Mouse (Mus musculus): ENCODE results near the gene Mtrf1. TPM values are rescaled to one million over a fixed set of nuclear protein-coding genes. Genes with fewer than 3 reads are reported as not detected.

The Mtrf1 gene
- total and polyA plus RNA-seq, 3 experiments: 8.2 to 21.1 (median 12.4) TPM

DNA sequence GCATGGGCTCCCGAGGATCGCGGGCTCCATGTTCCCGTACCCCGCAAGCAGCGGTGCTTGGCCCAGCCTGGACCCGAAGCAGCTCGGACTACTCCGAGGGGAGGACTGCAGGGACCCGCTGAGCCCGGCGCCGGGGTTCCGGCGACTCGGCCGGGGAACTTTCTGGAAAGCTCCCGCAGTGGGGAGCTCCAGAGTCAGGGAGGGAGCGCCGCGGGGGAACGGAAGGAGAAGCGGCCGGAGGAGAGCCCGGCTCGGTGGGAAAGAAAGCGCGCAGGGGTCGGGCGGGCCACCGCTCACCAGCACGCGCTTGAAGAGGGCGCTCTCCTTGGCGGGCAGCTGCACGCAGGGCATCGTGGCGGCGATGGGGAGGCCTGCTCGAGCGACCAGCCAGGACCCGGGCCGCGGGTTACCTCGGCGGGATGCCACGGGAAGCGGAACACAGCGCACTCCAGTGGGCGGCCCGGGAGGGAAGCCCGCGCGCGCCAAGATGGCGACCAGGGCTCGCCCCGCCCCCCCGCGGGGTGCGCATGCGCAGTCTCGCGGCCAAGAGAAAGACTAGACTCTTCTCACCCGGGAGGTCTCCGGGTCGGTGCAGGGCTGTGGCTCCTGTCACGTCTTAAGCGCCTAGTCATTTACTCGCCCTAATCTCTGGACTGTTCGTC, 7.2 kb upstream of the Mtrf1 start, which contains the start of gene Naa16 (continued):
- no peak for TF ChIP-seq JUN (IDR thresholded peaks at IDR 0.05; ENCODE audit: insufficient read depth, low read depth, low read length)
- TF ChIP-seq NRF1 (IDR thresholded peaks at IDR 0.05; ENCODE audit: low read depth, low read length): peak; percentile 98
- no peak for TF ChIP-seq ZNF384 (IDR thresholded peaks at IDR 0.05; ENCODE audit: low read depth, low read length)
- peak; percentile 96 for TF ChIP-seq UBTF (IDR thresholded peaks at IDR 0.05; ENCODE audit: low read depth, low read length)
- no peak for TF ChIP-seq POLR2AphosphoS2 (IDR thresholded peaks at IDR 0.05; ENCODE audit: low read depth, low read length)

DNA sequence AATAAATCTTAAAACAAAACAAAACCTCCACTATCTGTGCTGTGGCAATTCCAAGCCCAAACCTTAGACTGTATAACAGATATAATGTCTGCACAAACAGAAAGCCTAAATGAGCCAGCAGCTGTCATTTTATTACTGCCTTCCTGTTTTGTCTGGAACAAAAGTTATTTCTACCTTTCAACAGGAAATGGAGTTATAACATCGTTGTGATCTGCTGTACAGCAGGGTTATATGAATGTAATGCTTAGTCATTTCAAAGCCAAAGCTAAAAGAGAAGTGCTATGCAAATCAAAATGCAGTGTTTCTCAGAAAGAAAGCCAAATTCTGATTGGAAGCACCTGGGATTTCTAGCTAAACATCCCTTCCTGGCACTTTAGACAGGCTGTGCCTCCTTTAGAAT, 4.3 kb upstream of the Mtrf1 start:
- H3K4me2 ChIP-seq (ENCODE audit: insufficient read depth, low read depth, poor library complexity, severe bottlenecking): no peak overlapping the region
- H3K9ac ChIP-seq (ENCODE audit: insufficient read depth, low read depth): no peak overlapping the region; the same call in 1 of the 2 replicates
- peaks cover 4 to 17% of the 10 kb centered on the region in 2 experiments; a peak in 3 of 4 replicates for H3K4me1 ChIP-seq (ENCODE audit: control insufficient read depth in 1 of 2, insufficient read depth in 2 of 2)
- no peaks in the 10 kb centered on the region for H3K36me3 ChIP-seq (replicated peaks in 1 of 2; ENCODE audit: control insufficient read depth in 1 of 2, insufficient read depth in 1 of 2, low read length in 1 of 2)
- H3K27ac ChIP-seq (ENCODE audit: insufficient read depth, low read depth): no peak overlapping the region
- H3K79me2 ChIP-seq (replicated peaks; ENCODE audit: control insufficient read depth, extremely low read depth, insufficient read depth, poor library complexity, severe bottlenecking): peaks cover 20% of the 10 kb centered on the region
- H3K4me3 ChIP-seq (replicated peaks in 1 of 3; ENCODE audit: low read depth in 2 of 3, low read length in 2 of 3, poor library complexity in 1 of 3): no peak overlapping the region
- dilution Hi-C loops (cut with MboI; ENCODE audit: extremely low pct_ligation_motif_present, extremely low pct_unique_long_range_greater_than_20kb, low sequenced_read_pairs) (no loop called here), in situ Hi-C loops (cut with MboI; ENCODE audit: low pct_ligation_motif_present, low pct_unique_long_range_greater_than_20kb, low sequenced_read_pairs) (no loop called here)
- no peaks in the 10 kb centered on the region for H3K9me3 ChIP-seq (replicated peaks; ENCODE audit: low read length)
- no peaks in the 10 kb centered on the region for H3K27me3 ChIP-seq (replicated peaks)
- peak; percentile 72 for DNase-seq (ENCODE audit: extremely low read depth)
- TF ChIP-seq E2F4 (IDR thresholded peaks at IDR 0.05; ENCODE audit: insufficient replicate concordance, low read depth, low read length) (no peak), SMC3 (IDR thresholded peaks at IDR 0.05; ENCODE audit: low read depth, low read length) (no peak), TCF12 (IDR thresholded peaks at IDR 0.05; ENCODE audit: low read depth, low read length) (no peak), EP300 (IDR thresholded peaks at IDR 0.05; ENCODE audit: low read length) (peak; percentile 56; the same call in 1 of the 2 replicates), HCFC1 (IDR thresholded peaks at IDR 0.05; ENCODE audit: low read depth, low read length) (no peak), JUN (IDR thresholded peaks at IDR 0.05; ENCODE audit: insufficient read depth, low read depth, low read length) (peak; percentile 56), IRF4 (IDR thresholded peaks at IDR 0.05; ENCODE audit: low read depth, low read length) (peak; percentile 61; the same call in 1 of the 2 replicates), ZMIZ1 (IDR thresholded peaks at IDR 0.05; ENCODE audit: low read depth, low read length) (no peak), USF1 (IDR thresholded peaks at IDR 0.05; ENCODE audit: low read depth, low read length) (no peak), MAZ (IDR thresholded peaks at IDR 0.05; ENCODE audit: low read depth, low read length) (no peak), USF2 (conservative IDR thresholded peaks at IDR 0.05; ENCODE audit: low read depth, low read length) (no peak), PAX5 (IDR thresholded peaks at IDR 0.05; ENCODE audit: low read length) (no peak), RAD21 (IDR thresholded peaks at IDR 0.05; ENCODE audit: low read depth, low read length) (no peak), MEF2A (IDR thresholded peaks at IDR 0.05; ENCODE audit: borderline replicate concordance, low read depth, low read length) (peak; percentile 54; the same call in 1 of the 2 replicates), RCOR1 (conservative IDR thresholded peaks at IDR 0.05; ENCODE audit: low read depth, low read length) (no peak), TBP (conservative IDR thresholded peaks at IDR 0.05; ENCODE audit: low read depth, low read length) (0 out of 2 replicates have a peak, but pooled peaks have one; percentile 34), MAX (IDR thresholded peaks at IDR 0.05; ENCODE audit: low read length) (no peak), MAFK (IDR thresholded peaks at IDR 0.05; ENCODE audit: insufficient replicate concordance, low read length) (no peak), KAT2A (IDR thresholded peaks at IDR 0.05; ENCODE audit: insufficient replicate concordance, low read length) (no peak), CHD2 (IDR thresholded peaks at IDR 0.05; ENCODE audit: low read length) (no peak), UBTF (IDR thresholded peaks at IDR 0.05; ENCODE audit: low read depth, low read length) (no peak), MYC (IDR thresholded peaks at IDR 0.05; ENCODE audit: low read depth, low read length) (no peak), NRF1 (IDR thresholded peaks at IDR 0.05; ENCODE audit: low read depth, low read length) (no peak), CTCF (conservative IDR thresholded peaks at IDR 0.05 in 1 of 2, IDR thresholded peaks at IDR 0.05 in 1 of 2; ENCODE audit: low read depth in 2 of 2, low read length in 2 of 2) (no peak), ETS1 (conservative IDR thresholded peaks at IDR 0.05; ENCODE audit: low read depth, low read length) (peak; percentile 44; the same call in 1 of the 2 replicates), GABPA (IDR thresholded peaks at IDR 0.05; ENCODE audit: insufficient replicate concordance, low read depth, low read length) (no peak), NELFE (IDR thresholded peaks at IDR 0.05; ENCODE audit: low read depth, low read length) (no peak), POLR2A (IDR thresholded peaks at IDR 0.05; ENCODE audit: low read depth, low read length) (no peak), JUND (conservative IDR thresholded peaks at IDR 0.05; ENCODE audit: low read depth, low read length) (peak; percentile 83), CHD1 (IDR thresholded peaks at IDR 0.05; ENCODE audit: low read depth, low read length) (no peak), BHLHE40 (IDR thresholded peaks at IDR 0.05; ENCODE audit: low read depth, low read length) (no peak), ZKSCAN1 (IDR thresholded peaks at IDR 0.05; ENCODE audit: borderline replicate concordance, low read depth, low read length) (no peak), ZNF384 (IDR thresholded peaks at IDR 0.05; ENCODE audit: low read depth, low read length) (no peak), ZC3H11A (IDR thresholded peaks at IDR 0.05; ENCODE audit: low read depth, low read length) (no peak), ELF1 (IDR thresholded peaks at IDR 0.05; ENCODE audit: low read depth, low read length) (no peak), POLR2AphosphoS2 (IDR thresholded peaks at IDR 0.05; ENCODE audit: low read depth, low read length) (no peak)

All from CH12.LX (cell line).